Mouse (Mus musculus) neural tube, embryonic 15.5 days (tissue): ENCODE results near the gene Ell. TPM values are rescaled to one million over a fixed set of nuclear protein-coding genes. Genes with fewer than 3 reads are reported as not detected.
A peak's percentile ranks its signal among the peaks of the same experiment; 100 is the strongest.

ENCODE experiments used
- ATAC-seq: fragments of 200-750 bp; cut with Nextera tagmentation; 2 replicates; pipeline ENCODE4 v1.8.0; 2017; ENCODE audit warnings: mild to moderate bottlenecking, moderate TSS enrichment, moderate library complexity; ENCODE audit not compliant: low FRiP score
- H3K27ac ChIP-seq: fragments of 300-500 bp; sonication (generic); replicated peaks from 2 replicates; pipeline ENCODE4 v1.5.1; 2015; ENCODE audit warnings: mild to moderate bottlenecking, inconsistent platforms
- H3K27me3 ChIP-seq: fragments of 300-500 bp; sonication (generic); replicated peaks from 2 replicates; pipeline ENCODE4 v1.6.1; 2015; ENCODE audit warnings: inconsistent platforms
- H3K36me3 ChIP-seq: fragments of 300-500 bp; sonication (generic); 2 replicates; pipeline ENCODE4 v1.6.1; 2015; ENCODE audit warnings: inconsistent platforms
- H3K4me1 ChIP-seq: fragments of 300-500 bp; sonication (generic); 2 replicates; pipeline ENCODE4 v1.6.1; 2015; ENCODE audit warnings: inconsistent platforms
- H3K4me2 ChIP-seq: fragments of 300-500 bp; sonication (generic); 2 replicates; pipeline ENCODE4 v1.6.1; 2015; ENCODE audit warnings: inconsistent platforms, mild to moderate bottlenecking, moderate library complexity
- H3K4me3 ChIP-seq: fragments of 300-500 bp; sonication (generic); replicated peaks from 2 replicates; pipeline ENCODE4 v1.5.1; 2015; ENCODE audit warnings: mild to moderate bottlenecking, inconsistent platforms
- H3K9ac ChIP-seq: fragments of 300-500 bp; sonication (generic); replicated peaks from 2 replicates; pipeline ENCODE4 v1.6.1; 2015; ENCODE audit warnings: mild to moderate bottlenecking, inconsistent platforms
- H3K9me3 ChIP-seq: fragments of 300-500 bp; sonication (generic); replicated peaks from 2 replicates; pipeline ENCODE4 v1.6.1; 2016; ENCODE audit warnings: inconsistent platforms
- WGBS: fragments of 180-500 bp; shearing (Covaris S2); methylation state at CpG from one replicate; pipeline ENCODE4 v1.1.7; 2015; ENCODE audit warnings: mixed read lengths; 5-methylcytosine and 5-hydroxymethylcytosine counted together
- polyA plus RNA-seq: library from polyadenylated mRNA; unstranded; fragments of >200 nt; fragmentation: Nextera tagmentation; extraction: Ambion mirVana; gene quantifications from 2 replicates; pipeline ENCODE4 v1.2.1, GENCODE M21; 2015

Gene Ell
- polyA plus RNA-seq, 1 experiment from 2014 or later, result 14.7 TPM

GRCm38 (mm10) chr8:70629574-70630531 is 90.6 kb downstream of the Ell start:
- no peaks in the 10 kb centered on the region for H3K36me3 ChIP-seq
- under 1% methylated on average over 60 of the region's 60 CpGs for WGBS
- H3K27me3 ChIP-seq, result peaks cover 9% of the 10 kb centered on the region; the same call in 1 of the 2 replicates
- peak; percentile 91 for ATAC-seq
- H3K9me3 ChIP-seq, result no peaks in the 10 kb centered on the region
- peaks cover 28% of the 10 kb centered on the region for H3K4me1 ChIP-seq
- H3K27ac ChIP-seq, result peak overlapping the region; percentile 76
- peak overlapping the region; percentile 50 for H3K4me3 ChIP-seq
- peak overlapping the region; percentile 51 for H3K9ac ChIP-seq
- H3K4me2 ChIP-seq, result peak overlapping the region; percentile 78

- H3K9me3 ChIP-seq, result no peaks in the 10 kb centered on the region
- peak overlapping the region; percentile 78 for H3K4me2 ChIP-seq
- ATAC-seq, result no peak
- 0 out of 2 replicates have a peak overlapping the region, but pooled peaks have one; percentile 76 for H3K27ac ChIP-seq
- no peak overlapping the region for H3K4me3 ChIP-seq
- peaks cover 9% of the 10 kb centered on the region; the same call in 1 of the 2 replicates for H3K27me3 ChIP-seq
- no peaks in the 10 kb centered on the region for H3K36me3 ChIP-seq
- peak overlapping the region; percentile 28; the same call in 1 of the 2 replicates for H3K9ac ChIP-seq
- WGBS, result 15% methylated on average over 22 of the region's 22 CpGs
- peaks cover 28% of the 10 kb centered on the region for H3K4me1 ChIP-seq
These were observed 91.5 kb downstream of the Ell start for GRCm38 (mm10) chr8:70630532-70631381.

- no peak overlapping the region for H3K9ac ChIP-seq
- WGBS, result 20% methylated on average over 24 of the region's 24 CpGs
These were observed 92.2 kb downstream of the Ell start for GRCm38 (mm10) chr8:70631436-70631835.

GRCm38 (mm10) chr8:70632346-70632892 is 93.2 kb downstream of the Ell start, which contains the start of gene Gdf15:
Gene Gdf15, minus strand, starts transcription at chr8:70632456.
- ATAC-seq, result no peak
- H3K27ac ChIP-seq, result no peak within 1 kb of the TSS
- no peaks in the 10 kb centered on the region for H3K36me3 ChIP-seq
- no peak within 1 kb of the TSS for H3K9ac ChIP-seq
- no peak within 1 kb of the TSS for H3K4me3 ChIP-seq
- 80% methylated on average over 6 of the region's 6 CpGs for WGBS
- H3K4me2 ChIP-seq, result no peak within 1 kb of the TSS; the same call in 1 of the 2 replicates
- H3K27me3 ChIP-seq, result peaks cover 9% of the 10 kb centered on the region; the same call in 1 of the 2 replicates
- H3K9me3 ChIP-seq, result no peaks in the 10 kb centered on the region
- H3K4me1 ChIP-seq, result peaks cover 32% of the 10 kb centered on the region

More at GRCm38 (mm10) chr8:70631436-70631835, 92.2 kb downstream of the Ell start:
- Histone ChIP-seq H3K4me1 (peaks cover 28% of the 10 kb centered on the region), H3K9me3 (no peaks in the 10 kb centered on the region), H3K36me3 (no peaks in the 10 kb centered on the region), H3K4me3 (no peak overlapping the region), H3K27ac (no peak overlapping the region), H3K4me2 (no peak overlapping the region; the same call in 1 of the 2 replicates), H3K27me3 (peaks cover 9% of the 10 kb centered on the region; the same call in 1 of the 2 replicates)
- ATAC-seq, result no peak

- Histone ChIP-seq H3K9ac (no peak overlapping the region), H3K4me3 (no peak overlapping the region), H3K4me2 (no peak overlapping the region), H3K27ac (no peak overlapping the region), H3K4me1 (peaks cover 30% of the 10 kb centered on the region), H3K9me3 (no peaks in the 10 kb centered on the region), H3K27me3 (peaks cover 9% of the 10 kb centered on the region; the same call in 1 of the 2 replicates), H3K36me3 (no peaks in the 10 kb centered on the region)
- 61% methylated on average over 6 of the region's 6 CpGs for WGBS
- ATAC-seq, result no peak
These were observed 94.8 kb downstream of the Ell start for GRCm38 (mm10) chr8:70634066-70634465.

GRCm38 (mm10) chr8:70635527-70635926 is 96.3 kb downstream of the Ell start:
- H3K27me3 ChIP-seq, result peaks cover 9% of the 10 kb centered on the region; the same call in 1 of the 2 replicates
- no peak overlapping the region for H3K4me2 ChIP-seq
- H3K9me3 ChIP-seq, result no peaks in the 10 kb centered on the region
- 72% methylated on average over 6 of the region's 6 CpGs for WGBS
- H3K9ac ChIP-seq, result no peak overlapping the region
- no peak overlapping the region for H3K4me3 ChIP-seq
- H3K4me1 ChIP-seq, result peaks cover 17% of the 10 kb centered on the region
- H3K36me3 ChIP-seq, result no peaks in the 10 kb centered on the region
- no peak for ATAC-seq
- no peak overlapping the region for H3K27ac ChIP-seq

GRCm38 (mm10) chr8:70636838-70637237 is 97.6 kb downstream of the Ell start:
- no peak overlapping the region for H3K27ac ChIP-seq
- no peaks in the 10 kb centered on the region for H3K36me3 ChIP-seq
- no peak overlapping the region for H3K4me2 ChIP-seq
- no peak overlapping the region for H3K4me3 ChIP-seq
- 63% methylated on average over 8 of the region's 8 CpGs for WGBS
- no peaks in the 10 kb centered on the region for H3K27me3 ChIP-seq
- ATAC-seq, result no peak
- no peaks in the 10 kb centered on the region for H3K9me3 ChIP-seq
- no peak overlapping the region for H3K9ac ChIP-seq
- peaks cover 8% of the 10 kb centered on the region; the same call in 1 of the 2 replicates for H3K4me1 ChIP-seq

GRCm38 (mm10) chr8:70638752-70639151 is 99.5 kb downstream of the Ell start:
- H3K4me3 ChIP-seq, result no peak overlapping the region
- no peak overlapping the region for H3K9ac ChIP-seq
- H3K27me3 ChIP-seq, result no peaks in the 10 kb centered on the region
- H3K27ac ChIP-seq, result no peak overlapping the region
- H3K4me2 ChIP-seq, result no peak overlapping the region
- no peak for ATAC-seq
- 76% methylated on average over 9 of the region's 9 CpGs for WGBS
- H3K36me3 ChIP-seq, result no peaks in the 10 kb centered on the region
- H3K4me1 ChIP-seq, result peaks cover 8% of the 10 kb centered on the region; the same call in 1 of the 2 replicates
- H3K9me3 ChIP-seq, result no peaks in the 10 kb centered on the region

Other genes starting within 250 kb of the Ell start
- gene Ddx49, start 237.0 kb upstream of the Ell start, polyA plus RNA-seq, result 42.2 and 46.7 TPM in 2 replicates
- gene Cope, start 236.9 kb upstream of the Ell start, polyA plus RNA-seq, result 299 and 314 TPM in 2 replicates
- 35.5 and 42.4 TPM in 2 replicates for gene Cers1, start 223.7 kb upstream of the Ell start, polyA plus RNA-seq
- gene Gdf1, start 209.6 kb upstream of the Ell start, polyA plus RNA-seq, result 7.9 and 9.8 TPM in 2 replicates
- 11.8 and 12.6 TPM in 2 replicates for gene Upf1, start 186.2 kb upstream of the Ell start, polyA plus RNA-seq
- gene Comp, start 165.9 kb upstream of the Ell start, polyA plus RNA-seq, result 3.1 and 6.4 TPM in 2 replicates
- gene Crtc1, start 99.9 kb upstream of the Ell start, polyA plus RNA-seq, result 44.9 and 45.6 TPM in 2 replicates
- gene Klhl26, start 62.5 kb upstream of the Ell start, polyA plus RNA-seq, result 33.3 and 35.0 TPM in 2 replicates
- gene Tmem59l, start 52.1 kb upstream of the Ell start, polyA plus RNA-seq, result 153 and 188 TPM in 2 replicates
- gene Crlf1, start 46.3 kb upstream of the Ell start, polyA plus RNA-seq, result 7.9 and 8.7 TPM in 2 replicates
- gene Rex1bd, start 32.7 kb upstream of the Ell start, polyA plus RNA-seq, result 165 and 181 TPM in 2 replicates
- 653 and 714 TPM in 2 replicates for gene Uba52, start 28.7 kb upstream of the Ell start, polyA plus RNA-seq
- 381 and 389 TPM in 2 replicates for gene Fkbp8, start 11.7 kb upstream of the Ell start, polyA plus RNA-seq
- gene Kxd1, start 11.5 kb upstream of the Ell start, polyA plus RNA-seq, result 44.4 and 51.1 TPM in 2 replicates
- gene Isyna1, start 54.9 kb downstream of the Ell start, polyA plus RNA-seq, result 137 and 142 TPM in 2 replicates
- 170 and 175 TPM in 2 replicates for gene Ssbp4, start 69.4 kb downstream of the Ell start, polyA plus RNA-seq
- 1.5 and 2.6 TPM in 2 replicates for gene Lrrc25, start 76.7 kb downstream of the Ell start, polyA plus RNA-seq
- gene Gdf15, start 93.0 kb downstream of the Ell start, polyA plus RNA-seq, result 0.22 TPM in 2 replicates
- 78.6 TPM in 2 replicates for gene Pgpep1, start 120.9 kb downstream of the Ell start, polyA plus RNA-seq
- 191 and 206 TPM in 2 replicates for gene Lsm4, start 133.8 kb downstream of the Ell start, polyA plus RNA-seq
- gene Jund, start 159.5 kb downstream of the Ell start, polyA plus RNA-seq, result 73.7 and 82.7 TPM in 2 replicates
- gene Iqcn, start 164.0 kb downstream of the Ell start, polyA plus RNA-seq, result 0.04 and 0.09 TPM in 2 replicates
- not detected in 2 replicates for gene Gm3336, start 179.1 kb downstream of the Ell start, polyA plus RNA-seq
- gene Pde4c, start 184.3 kb downstream of the Ell start, polyA plus RNA-seq, result 0.17 and 0.40 TPM in 2 replicates
- 536 and 627 TPM in 2 replicates for gene Rab3a, start 215.2 kb downstream of the Ell start, polyA plus RNA-seq
- 40.5 and 43.5 TPM in 2 replicates for gene Mpv17l2, start 221.5 kb downstream of the Ell start, polyA plus RNA-seq
- gene Pik3r2, start 237.3 kb downstream of the Ell start, polyA plus RNA-seq, result 97.5 and 102 TPM in 2 replicates